Mouse (Mus musculus): Measurements from ENCODE around the gene Cdkn1a.
A peak's percentile ranks its signal among the peaks of the same experiment; 100 is the strongest.
"Not testable (repeated sequence)": the region's sequence is repeated elsewhere in the genome, so short reads cannot be mapped to it uniquely, and the experiment has no call there.

The Cdkn1a gene

GRCm38 (mm10) chr17:29085266-29085665, 5.5 kb upstream of the Cdkn1a start:
- DNase-seq, result no peak

- DNase-seq, result no peak
Measured at GRCm38 (mm10) chr17:29086916-29087315, 3.9 kb upstream of the Cdkn1a start.

- DNase-seq, result no peak
Measured at GRCm38 (mm10) chr17:29091348-29091944, 670 bp downstream of the Cdkn1a start.

GRCm38 (mm10) chr17:29092497-29092896, 1.7 kb downstream of the Cdkn1a start:
- no peak for DNase-seq

- peak; percentile 80 for DNase-seq
Measured at GRCm38 (mm10) chr17:29093110-29093952, 2.6 kb downstream of the Cdkn1a start.

GRCm38 (mm10) chr17:29093961-29094309, 3.2 kb downstream of the Cdkn1a start:
- no peak for DNase-seq

- peak; percentile 60 to 76 for DNase-seq
Measured at GRCm38 (mm10) chr17:29094310-29095181, 3.8 kb downstream of the Cdkn1a start.

GRCm38 (mm10) chr17:29095201-29095733, 4.5 kb downstream of the Cdkn1a start:
- DNase-seq, result peak; percentile 97 to 98

- no peak for DNase-seq
Measured at GRCm38 (mm10) chr17:29096245-29096644, 5.5 kb downstream of the Cdkn1a start.

GRCm38 (mm10) chr17:29096851-29097561, 6.2 kb downstream of the Cdkn1a start:
- DNase-seq, result peak; percentile 34 to 36

GRCm38 (mm10) chr17:29098291-29098690, 7.5 kb downstream of the Cdkn1a start:
- DNase-seq, result no peak

- no peak for DNase-seq
Measured at GRCm38 (mm10) chr17:29099076-29099475, 8.3 kb downstream of the Cdkn1a start.

- no peak for DNase-seq
Measured at GRCm38 (mm10) chr17:29100627-29101026, 9.9 kb downstream of the Cdkn1a start.

GRCm38 (mm10) chr17:29110356-29110755, 19.6 kb downstream of the Cdkn1a start:
- DNase-seq, result not testable (repeated sequence)

GRCm38 (mm10) chr17:29111332-29111731, 20.6 kb downstream of the Cdkn1a start:
- DNase-seq, result no peak

- DNase-seq, result no peak
Measured at GRCm38 (mm10) chr17:29113591-29114352, 23.0 kb downstream of the Cdkn1a start, which contains the start of gene Rab44. Rab44 (plus strand) TSS chr17:29114145.

GRCm38 (mm10) chr17:29116023-29116422, 25.2 kb downstream of the Cdkn1a start:
- no peak for DNase-seq

- DNase-seq, result no peak
Measured at GRCm38 (mm10) chr17:29117006-29117648, 26.4 kb downstream of the Cdkn1a start.

- DNase-seq, result no peak
Measured at GRCm38 (mm10) chr17:29118057-29118456, 27.3 kb downstream of the Cdkn1a start.

GRCm38 (mm10) chr17:29120666-29121065, 29.9 kb downstream of the Cdkn1a start:
- no peak for DNase-seq

- DNase-seq, result no peak
Measured at GRCm38 (mm10) chr17:29122817-29123216, 32.0 kb downstream of the Cdkn1a start.

All from cerebellum, adult 18-20 months (tissue).